Mouse (Mus musculus) splenic B cell, adult 2 months (primary cell): ENCODE measurements around the gene Ehbp1l1.
A peak's percentile ranks its signal among the peaks of the same experiment; 100 is the strongest.
"Not testable (repeated sequence)": the region's sequence is repeated elsewhere in the genome, so short reads cannot be mapped to it uniquely, and the experiment has no call there.

ENCODE experiments used
- DNase-seq: peaks from one replicate; pipeline ENCODE4 v3.0.0-alpha.2; 2011; ENCODE audit warnings: low read depth, low spot score
- H3K27me3 ChIP-seq: 2 replicates; pipeline ENCODE4 v1.6.1; 2012; ENCODE audit warnings: mild to moderate bottlenecking, low read length, moderate library complexity, mixed read lengths; ENCODE audit not compliant: control insufficient read depth, poor library complexity, insufficient read depth, severe bottlenecking
- H3K36me3 ChIP-seq: 2 replicates; pipeline ENCODE4 v1.6.1; 2012; ENCODE audit warnings: mild to moderate bottlenecking, low read length, moderate library complexity, mixed read lengths; ENCODE audit not compliant: control insufficient read depth, poor library complexity, insufficient read depth, severe bottlenecking

Ehbp1l1 gene

GRCm38 (mm10) chr19:5704163-5704800 lies 21.8 kb downstream of the Ehbp1l1 start, which contains the start of gene Kcnk7:
Gene Kcnk7, plus strand, starts transcription at chr19:5704367.
- Histone ChIP-seq H3K27me3 (no peaks in the 10 kb centered on the region), H3K36me3 (peaks cover 16% of the 10 kb centered on the region)
- DNase-seq, result no peak

GRCm38 (mm10) chr19:5695849-5696462 lies 30.2 kb downstream of the Ehbp1l1 start:
- DNase-seq, result no peak
- Histone ChIP-seq H3K27me3 (no peaks in the 10 kb centered on the region), H3K36me3 (peaks cover 24% of the 10 kb centered on the region)

- peaks cover 16% of the 10 kb centered on the region for H3K36me3 ChIP-seq
- no peak for DNase-seq
Measured at GRCm38 (mm10) chr19:5693801-5694200, 32.3 kb downstream of the Ehbp1l1 start.

GRCm38 (mm10) chr19:5692913-5693396 lies 33.2 kb downstream of the Ehbp1l1 start:
- H3K36me3 ChIP-seq, result peaks cover 14% of the 10 kb centered on the region
- H3K27me3 ChIP-seq, result no peaks in the 10 kb centered on the region
- no peak for DNase-seq

More at GRCm38 (mm10) chr19:5693801-5694200, 32.3 kb downstream of the Ehbp1l1 start:
- H3K27me3 ChIP-seq, result no peaks in the 10 kb centered on the region

GRCm38 (mm10) chr19:5692086-5692912 lies 33.8 kb downstream of the Ehbp1l1 start:
- no peak for DNase-seq
- H3K36me3 ChIP-seq, result peaks cover 8% of the 10 kb centered on the region
- H3K27me3 ChIP-seq, result no peaks in the 10 kb centered on the region

GRCm38 (mm10) chr19:5691601-5692000 lies 34.5 kb downstream of the Ehbp1l1 start:
- peaks cover 2% of the 10 kb centered on the region for H3K36me3 ChIP-seq
- DNase-seq, result no peak
- no peaks in the 10 kb centered on the region for H3K27me3 ChIP-seq

GRCm38 (mm10) chr19:5690343-5690735 lies 35.8 kb downstream of the Ehbp1l1 start:
- Histone ChIP-seq H3K36me3 (peaks cover 2% of the 10 kb centered on the region), H3K27me3 (no peaks in the 10 kb centered on the region)
- no peak for DNase-seq

- H3K36me3 ChIP-seq, result peaks cover 2% of the 10 kb centered on the region; the same call in 1 of the 2 replicates
- DNase-seq, result peak; percentile 91
- H3K27me3 ChIP-seq, result no peaks in the 10 kb centered on the region
Measured at GRCm38 (mm10) chr19:5689565-5690342, 36.4 kb downstream of the Ehbp1l1 start.

- DNase-seq, result no peak
- H3K36me3 ChIP-seq, result peaks cover 2% of the 10 kb centered on the region
- H3K27me3 ChIP-seq, result no peaks in the 10 kb centered on the region
Measured at GRCm38 (mm10) chr19:5689088-5689428, 37.1 kb downstream of the Ehbp1l1 start.

- peak; percentile 98 for DNase-seq
- peaks cover 5% of the 10 kb centered on the region for H3K36me3 ChIP-seq
- no peaks in the 10 kb centered on the region for H3K27me3 ChIP-seq
Measured at GRCm38 (mm10) chr19:5688200-5689087, 37.7 kb downstream of the Ehbp1l1 start, which contains the start of the genes Map3k11 and Pcnx3. Gene Map3k11, plus strand, starts transcription at chr19:5688742. Gene Pcnx3, minus strand, starts transcription at chr19:5688908.

- Histone ChIP-seq H3K27me3 (no peaks in the 10 kb centered on the region), H3K36me3 (peaks cover 9% of the 10 kb centered on the region)
- DNase-seq, result no peak
Measured at GRCm38 (mm10) chr19:5687738-5688137, 38.4 kb downstream of the Ehbp1l1 start.

GRCm38 (mm10) chr19:5686954-5687353 lies 39.2 kb downstream of the Ehbp1l1 start:
- not testable (repeated sequence) for H3K27me3 ChIP-seq, DNase-seq
- peaks cover 12% of the 10 kb centered on the region for H3K36me3 ChIP-seq

GRCm38 (mm10) chr19:5686437-5686836 lies 39.7 kb downstream of the Ehbp1l1 start:
- H3K27me3 ChIP-seq, result no peaks in the 10 kb centered on the region
- peaks cover 12% of the 10 kb centered on the region for H3K36me3 ChIP-seq
- no peak for DNase-seq
